Mouse (Mus musculus) urinary bladder, adult 2 months (tissue): Measurements from ENCODE around the gene Upp2. TPM values are rescaled to one million over a fixed set of nuclear protein-coding genes. Genes with fewer than 3 reads are reported as not detected.

ENCODE experiments used
- DNase-seq: peaks from one replicate; pipeline ENCODE4 v3.0.0; 2022; ENCODE audit warnings: low spot score
- polyA plus RNA-seq: library from polyadenylated mRNA; depleted of rRNA; stranded (reverse); fragments of >200 nt; gene quantifications from 2 replicates; pipeline ENCODE4 v1.2.3, GENCODE M21; 2012

Gene Upp2
- polyA plus RNA-seq, 1 experiment, result 14.9 TPM

DNA sequence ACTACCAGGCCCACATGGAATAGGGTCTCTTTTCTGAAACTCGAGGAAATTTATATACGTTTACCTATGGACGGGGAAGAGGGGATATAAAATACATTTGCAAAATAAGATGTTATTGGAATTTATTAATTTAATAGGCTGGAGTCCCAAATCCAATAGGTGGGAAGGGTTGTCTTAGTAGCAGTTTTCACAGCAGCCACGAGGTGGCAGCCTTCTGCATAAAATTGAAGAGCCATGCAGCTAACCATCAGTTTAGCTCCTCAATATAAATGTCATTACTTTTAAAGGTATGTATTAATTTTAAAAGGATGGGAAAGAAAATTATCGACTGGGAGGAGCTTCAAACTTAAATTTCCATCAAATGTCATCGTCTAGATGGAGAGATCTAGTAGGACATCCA, 113.7 kb downstream of the Upp2 start:
- DNase-seq, result no peak

DNA sequence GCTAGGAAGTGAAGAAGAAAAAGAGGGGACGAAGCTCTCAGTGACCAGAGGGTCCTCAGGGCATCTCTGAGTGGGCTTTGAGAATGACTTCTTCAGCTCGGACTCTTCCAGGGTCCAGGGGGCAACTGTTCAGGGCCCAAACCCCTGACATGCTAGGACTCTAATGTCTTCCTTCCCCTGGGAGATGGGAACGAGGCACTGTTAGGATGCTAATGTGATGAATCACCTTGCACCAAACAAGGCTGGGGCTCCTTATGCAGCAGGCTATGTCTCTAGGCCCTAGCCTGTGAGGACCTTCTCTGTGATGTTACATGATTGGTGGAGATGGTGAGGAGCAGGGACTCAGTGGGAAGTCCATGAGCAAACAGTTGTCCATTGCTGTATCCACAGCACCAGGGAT, 114.3 kb downstream of the Upp2 start:
- DNase-seq, result no peak

GRCm38 (mm10) chr2:58697501-58697900, 130.4 kb downstream of the Upp2 start:
- no peak for DNase-seq

- DNase-seq, result no peak
Observed at GRCm38 (mm10) chr2:58699931-58700330, 132.8 kb downstream of the Upp2 start.

DNA sequence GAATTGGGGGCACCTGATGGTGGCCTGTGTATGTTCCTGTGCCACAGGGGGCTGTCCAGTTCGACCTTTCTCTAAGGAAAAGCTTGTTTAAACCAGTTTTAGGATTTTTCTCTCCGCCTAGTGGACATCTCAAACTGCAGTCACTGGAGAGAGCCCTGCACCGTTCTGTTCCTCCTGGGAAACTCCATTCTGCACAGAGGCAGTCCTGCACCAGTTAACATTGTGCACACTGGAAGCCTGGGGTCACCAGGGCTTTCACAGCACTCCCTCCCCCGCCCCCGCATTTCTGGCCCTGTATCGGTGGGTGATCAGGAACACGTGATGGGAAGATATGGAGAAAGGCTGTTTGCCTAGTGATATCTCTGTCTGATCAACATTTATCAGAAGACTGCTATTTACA, 133.3 kb downstream of the Upp2 start:
- DNase-seq, result no peak

- no peak for DNase-seq
Observed at GRCm38 (mm10) chr2:58701627-58702026, 134.5 kb downstream of the Upp2 start.

GRCm38 (mm10) chr2:58703226-58703625, 136.1 kb downstream of the Upp2 start:
- DNase-seq, result no peak

GRCm38 (mm10) chr2:58703646-58704045, 136.5 kb downstream of the Upp2 start:
- no peak for DNase-seq

DNA sequence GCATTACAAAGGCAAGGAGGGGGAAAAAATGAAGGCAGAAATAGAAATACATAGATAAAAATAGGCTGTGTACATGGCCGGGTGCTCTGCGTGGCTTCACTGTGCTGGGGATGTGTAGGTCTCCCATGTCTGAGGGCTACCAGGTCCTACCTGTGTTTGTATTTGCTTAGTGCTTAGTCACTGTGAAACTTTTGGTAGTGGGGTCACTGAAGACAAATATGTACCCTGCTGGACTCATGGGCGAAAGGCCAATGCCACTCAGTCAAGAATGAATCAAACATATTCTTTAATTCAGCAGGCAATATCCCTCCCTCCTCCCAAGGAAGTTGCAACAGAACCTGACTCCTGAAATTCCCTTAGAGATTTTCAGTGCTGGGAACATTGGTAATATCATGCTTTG, 137.5 kb downstream of the Upp2 start:
- no peak for DNase-seq

DNA sequence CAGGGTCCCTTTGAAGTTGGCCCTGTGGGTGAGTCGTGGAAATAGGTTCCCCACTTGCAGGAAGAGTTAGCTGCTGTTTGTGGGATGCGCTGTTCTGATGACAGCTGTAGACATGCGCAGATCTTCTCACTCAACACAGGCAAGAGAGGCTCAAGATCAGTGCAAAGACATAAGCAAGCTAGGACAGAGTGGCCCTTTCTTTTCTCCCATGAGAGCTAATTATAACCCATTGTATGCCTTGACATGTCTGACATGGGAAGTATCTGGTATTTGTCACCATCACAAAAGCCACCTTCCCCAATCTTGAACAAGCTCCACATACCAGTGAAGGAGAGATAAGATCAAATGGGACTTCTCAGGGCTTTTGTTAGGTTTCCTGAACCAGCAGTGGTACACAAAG, 140.6 kb downstream of the Upp2 start:
- no peak for DNase-seq

- DNase-seq, result no peak
Observed at GRCm38 (mm10) chr2:58710234-58710633, 143.1 kb downstream of the Upp2 start.

DNA sequence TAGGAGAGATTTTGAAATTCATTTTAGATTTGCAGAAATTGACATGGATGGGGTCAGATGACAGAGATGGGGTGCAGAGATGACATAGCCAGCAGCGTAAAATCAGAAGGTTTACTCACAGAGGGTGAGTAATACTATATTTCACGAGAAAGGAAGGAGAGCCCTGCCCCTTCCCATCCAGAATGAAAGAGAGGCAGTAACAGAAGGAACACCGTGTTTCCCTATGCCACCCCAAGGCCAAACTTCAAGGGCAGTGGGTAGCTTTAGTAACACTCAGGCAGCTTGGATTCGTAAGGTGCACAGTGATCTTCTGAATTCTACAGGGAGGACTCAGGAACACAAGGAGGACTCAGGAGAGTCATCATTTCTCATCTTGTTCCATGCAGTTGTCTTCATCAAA, 144.0 kb downstream of the Upp2 start:
- no peak for DNase-seq

- no peak for DNase-seq
Observed at GRCm38 (mm10) chr2:58711491-58711890, 144.4 kb downstream of the Upp2 start.

GRCm38 (mm10) chr2:58711935-58712334, 144.8 kb downstream of the Upp2 start:
- no peak for DNase-seq

- DNase-seq, result no peak
Observed at GRCm38 (mm10) chr2:58717898-58718297, 150.8 kb downstream of the Upp2 start.

DNA sequence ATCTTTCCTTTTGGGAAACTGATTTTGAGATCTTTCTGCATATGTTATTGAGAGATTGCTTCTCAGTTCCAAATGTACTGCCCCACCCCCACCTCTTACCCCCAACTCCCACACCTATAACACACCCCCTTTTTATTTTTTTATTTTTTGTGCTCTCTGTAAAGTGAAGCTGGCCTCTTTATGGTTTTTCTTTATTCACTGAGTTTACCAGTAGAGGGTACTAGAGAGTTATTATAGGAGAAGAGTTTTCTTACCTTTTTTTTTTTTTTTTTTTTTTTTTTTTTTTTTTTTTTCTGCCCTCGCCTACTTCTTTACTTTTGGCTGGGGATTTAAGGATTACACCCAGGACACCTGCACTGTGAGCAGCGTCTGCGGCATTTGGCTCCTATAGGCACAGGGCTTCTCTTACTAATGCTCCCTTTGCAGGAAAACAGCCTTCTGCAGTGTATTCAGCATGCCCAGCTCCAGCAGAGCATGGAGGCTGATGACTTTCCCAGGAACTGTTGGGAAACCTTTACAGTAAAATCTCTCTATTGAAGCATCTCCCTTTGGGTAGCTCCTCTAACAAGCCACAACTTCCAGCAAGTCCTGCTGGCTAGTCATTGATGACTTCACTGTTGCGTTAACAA, 170.2 kb downstream of the Upp2 start:
- no peak for DNase-seq

GRCm38 (mm10) chr2:58741213-58741612, 174.1 kb downstream of the Upp2 start:
- DNase-seq, result no peak

DNA sequence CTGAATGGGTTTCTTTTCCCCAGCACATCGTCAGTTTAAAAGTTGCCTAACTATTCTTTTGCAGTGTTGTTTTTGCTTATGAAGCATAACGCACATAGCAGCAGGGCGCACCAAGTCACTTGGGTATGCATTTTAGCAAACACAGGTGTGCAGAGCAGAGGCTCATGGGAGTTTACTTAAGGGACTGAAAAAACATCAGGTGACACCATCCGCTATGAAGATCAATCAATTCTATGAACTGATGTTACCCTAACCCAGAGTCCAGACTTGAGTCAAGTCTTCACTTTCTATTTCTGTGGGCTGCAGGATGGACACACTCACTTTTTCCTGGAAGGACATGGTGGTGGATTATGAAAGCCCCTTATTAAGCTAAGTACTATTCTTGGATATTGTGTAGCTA, 174.9 kb downstream of the Upp2 start:
- DNase-seq, result no peak

DNA sequence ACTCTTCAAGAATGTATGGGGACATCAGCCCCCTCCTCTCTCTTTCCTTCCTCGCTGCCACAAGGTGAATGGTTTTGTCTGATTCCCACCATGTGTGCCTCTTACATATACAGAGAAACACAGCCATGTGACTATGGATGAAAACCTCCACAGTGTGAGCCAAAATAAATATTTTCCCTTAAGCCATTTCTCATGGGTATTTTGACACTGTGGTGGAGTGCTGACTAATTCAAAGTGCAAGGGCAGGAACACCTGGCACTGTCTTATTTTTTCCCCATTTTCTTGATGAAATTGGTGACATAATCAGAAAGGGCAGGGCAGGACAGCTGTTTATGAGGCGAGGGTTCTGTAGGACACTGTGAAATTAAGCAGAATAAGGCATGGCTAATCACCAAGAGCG, 176.3 kb downstream of the Upp2 start:
- DNase-seq, result no peak

DNA sequence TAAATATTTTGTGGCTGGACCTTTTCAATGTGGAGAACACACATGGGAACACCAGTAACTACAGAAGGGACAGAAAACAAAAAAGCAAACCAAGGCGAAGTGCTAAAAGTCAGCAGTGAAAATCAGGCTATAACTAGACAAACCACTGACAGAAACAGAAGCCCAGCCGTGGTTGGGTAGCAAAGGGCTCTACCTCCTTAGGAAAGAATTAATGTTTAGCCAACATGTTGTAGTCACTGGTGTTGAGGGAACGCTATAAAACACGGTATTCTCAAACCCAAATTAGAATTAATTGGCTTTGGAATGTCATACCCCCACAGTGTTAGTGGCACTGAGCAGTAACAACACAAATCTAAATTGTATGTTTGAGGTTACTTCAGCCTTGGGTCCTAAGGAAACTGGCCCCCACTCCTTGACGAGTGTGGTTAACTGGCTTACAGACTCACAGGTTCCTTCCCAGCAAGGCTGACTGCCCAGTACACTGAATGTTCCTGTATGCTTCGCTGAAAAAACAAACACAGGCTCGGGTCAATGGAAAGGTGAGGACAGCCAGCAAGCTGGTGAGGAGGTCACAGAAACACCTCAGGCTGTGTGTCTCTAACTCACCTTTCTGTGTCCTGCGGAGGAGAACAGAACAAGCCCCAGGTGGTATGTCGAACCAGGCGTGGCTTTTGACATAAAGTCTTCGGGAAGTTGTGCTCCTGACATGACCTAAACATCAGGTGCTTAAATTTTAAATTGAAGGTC, 180.6 kb downstream of the Upp2 start:
- no peak for DNase-seq

DNA sequence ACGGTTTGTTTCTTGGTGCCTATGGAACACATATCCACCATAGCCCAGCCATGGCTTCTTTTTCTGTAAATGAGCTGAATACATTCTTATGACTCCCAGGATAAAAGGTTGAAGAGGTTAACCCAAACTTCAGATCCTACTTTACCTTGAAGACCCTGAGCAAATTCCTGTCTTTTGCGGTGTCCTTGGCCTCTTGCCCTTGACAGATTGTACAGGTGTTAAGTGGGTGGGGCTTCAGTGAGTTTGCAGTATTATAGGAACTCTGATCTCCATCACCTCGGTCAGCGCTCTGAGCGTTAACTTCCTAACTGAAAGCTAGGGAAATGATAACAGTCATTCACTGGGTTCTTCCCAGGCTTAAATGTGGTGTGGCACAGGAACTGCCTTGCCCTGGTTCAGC, 181.2 kb downstream of the Upp2 start:
- no peak for DNase-seq

DNA sequence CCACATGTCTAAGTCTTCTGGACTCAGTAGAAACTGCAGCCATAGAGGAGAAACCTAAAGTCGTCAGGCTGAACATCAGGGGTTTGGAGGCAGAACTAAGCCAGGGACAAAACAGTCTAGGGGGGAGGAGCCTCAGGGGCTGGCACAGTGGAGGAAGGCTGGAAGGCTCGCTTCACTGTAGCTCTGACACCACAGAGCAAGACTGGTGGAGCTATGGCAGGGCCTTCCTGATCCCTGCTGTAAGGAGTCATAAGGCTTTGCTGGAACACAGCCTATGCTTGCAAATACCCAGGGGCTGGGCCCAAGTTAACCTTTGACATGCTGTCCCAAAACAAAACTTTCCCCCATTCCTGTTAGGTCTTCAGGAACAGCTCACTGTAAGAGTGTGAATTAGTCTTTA, 185.8 kb downstream of the Upp2 start:
- no peak for DNase-seq

DNA sequence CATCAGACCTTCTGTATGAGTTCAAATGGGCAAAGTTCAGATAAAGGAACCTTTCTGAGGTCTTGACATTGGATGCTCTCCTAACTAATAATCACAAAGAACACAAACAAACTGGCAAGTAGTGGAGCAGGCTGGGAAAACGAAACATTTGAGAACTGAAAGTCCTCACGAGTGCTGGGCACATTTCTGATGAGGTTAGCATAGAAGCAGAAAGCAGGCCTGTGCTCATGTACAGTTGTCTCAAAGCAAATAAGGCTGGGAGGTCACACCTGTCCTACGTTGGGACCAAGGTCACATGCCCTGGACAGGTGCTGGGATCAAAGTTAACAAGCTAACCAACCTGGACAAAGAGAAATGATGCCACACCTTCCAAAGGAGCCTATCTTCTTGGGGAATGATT, 187.6 kb downstream of the Upp2 start:
- no peak for DNase-seq

DNA sequence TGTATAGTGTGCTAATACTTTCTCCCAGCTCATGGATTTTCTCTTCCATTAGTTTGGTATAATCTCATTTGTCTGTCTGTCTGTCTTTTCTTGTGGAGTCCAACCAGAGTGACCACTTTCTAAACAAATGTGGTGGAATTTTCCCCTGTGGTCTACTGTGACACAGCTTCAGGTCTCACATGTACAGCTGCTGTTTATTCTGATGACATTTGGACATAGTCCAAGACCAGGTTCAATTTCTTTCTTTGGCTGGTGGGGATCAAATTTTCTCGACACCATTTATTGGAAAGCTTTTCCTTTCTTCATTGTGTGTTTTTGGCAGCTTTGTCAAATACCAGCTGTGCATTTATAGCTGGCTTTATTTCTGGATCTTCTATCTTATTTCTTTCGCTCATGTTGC, 191.0 kb downstream of the Upp2 start:
- no peak for DNase-seq
